Mouse (Mus musculus) macrophage (primary cell): ENCODE results near the gene Tcte1. TPM values are rescaled to one million over a fixed set of nuclear protein-coding genes. Genes with fewer than 3 reads are reported as not detected.
A peak's percentile ranks its signal among the peaks of the same experiment; 100 is the strongest.

Experiments
- H3K27ac ChIP-seq: fragments of 350-480 bp; formaldehyde crosslinking; 2 replicates; pipeline ENCODE4 v1.9.0; 2021
- H3K36me3 ChIP-seq: fragments of 350-480 bp; formaldehyde crosslinking; 2 replicates; pipeline ENCODE4 v1.9.0; 2021; ENCODE audit errors: inconsistent target
- H3K4me3 ChIP-seq: fragments of 350-480 bp; formaldehyde crosslinking; 2 replicates; pipeline ENCODE4 v1.9.0; 2021; ENCODE audit errors: inconsistent target
- H3K79me2 ChIP-seq: fragments of 350-480 bp; formaldehyde crosslinking; 2 replicates; pipeline ENCODE4 v1.9.0; 2021; ENCODE audit errors: inconsistent target
- WGBS: methylation state at CpG from one replicate; pipeline ENCODE4 v1.1.7; 2026; ENCODE audit warnings: inconsistent platforms; ENCODE audit not compliant: missing documents; 5-methylcytosine and 5-hydroxymethylcytosine counted together
- polyA plus RNA-seq: library from polyadenylated mRNA; stranded (reverse); fragments of 250-400 nt; gene quantifications from 3 replicates; pipeline ENCODE4 v1.2.4, GENCODE M21; 2018; ENCODE audit warnings: inconsistent platforms
- total RNA-seq, 78 experiments: library from RNA; depleted of rRNA; stranded (reverse); fragments of 250-400 nt; gene quantifications; 1 replicate in 9 of 78; 2 replicates in 24 of 78; 3 replicates in 43 of 78; 4 replicates in 2 of 78; pipeline ENCODE4 v1.2.4; 2018; ENCODE audit warnings: inconsistent platforms in 56 of 78

The Tcte1 gene
- total RNA-seq (2018; cell fraction: chromatin; rRNA removed), result not detected
- not detected for total RNA-seq (2018; cell fraction: cytosol; rRNA removed)
- not detected for total RNA-seq (2018; cell fraction: nucleus; rRNA removed)
- polyA plus RNA-seq, result not detected in 3 replicates

- Histone ChIP-seq H3K79me2 (no peaks in the 10 kb centered on the region), H3K4me3 (no peak within 1 kb of the TSS), H3K27ac (no peak within 1 kb of the TSS), H3K36me3 (no peaks in the 10 kb centered on the region)
- 10% methylated on average over 21 of the region's 21 CpGs for WGBS
Observed at GRCm38 (mm10) chr17:45523263-45523662, at the start of gene Tcte1. Gene Tcte1, plus strand, starts transcription at chr17:45523434.

GRCm38 (mm10) chr17:45473667-45474066 lies 49.6 kb upstream of the Tcte1 start:
- Histone ChIP-seq H3K4me3 (no peak overlapping the region), H3K36me3 (no peaks in the 10 kb centered on the region), H3K27ac (no peak overlapping the region), H3K79me2 (no peaks in the 10 kb centered on the region)
- WGBS, result 76% methylated on average over 6 of the region's 6 CpGs

GRCm38 (mm10) chr17:45474146-45474545 lies 49.1 kb upstream of the Tcte1 start:
- 79% methylated on average over 7 of the region's 8 CpGs for WGBS
- Histone ChIP-seq H3K4me3 (no peak overlapping the region), H3K79me2 (no peaks in the 10 kb centered on the region)

GRCm38 (mm10) chr17:45474669-45475465 lies 48.4 kb upstream of the Tcte1 start, which contains the start of gene Spats1:
Gene Spats1, minus strand, starts transcription at chr17:45475415.
- Histone ChIP-seq H3K27ac (no peak within 1 kb of the TSS), H3K36me3 (no peaks in the 10 kb centered on the region), H3K79me2 (no peaks in the 10 kb centered on the region), H3K4me3 (peak within 1 kb of the TSS; percentile 13; the same call in 1 of the 2 replicates)
- 9% methylated on average over 30 of the region's 30 CpGs for WGBS

More at GRCm38 (mm10) chr17:45474146-45474545, 49.1 kb upstream of the Tcte1 start:
- Histone ChIP-seq H3K27ac (no peak overlapping the region), H3K36me3 (no peaks in the 10 kb centered on the region)

- Histone ChIP-seq H3K36me3 (no peaks in the 10 kb centered on the region), H3K4me3 (no peak overlapping the region), H3K27ac (no peak overlapping the region), H3K79me2 (no peaks in the 10 kb centered on the region)
- 12% methylated on average over 12 of the region's 12 CpGs for WGBS
Observed at GRCm38 (mm10) chr17:45478234-45478825, 44.9 kb upstream of the Tcte1 start.

- H3K27ac ChIP-seq, result no peak overlapping the region
- no peaks in the 10 kb centered on the region for H3K36me3 ChIP-seq
- H3K4me3 ChIP-seq, result no peak overlapping the region
- 17% methylated on average over 2 of the region's 2 CpGs for WGBS
- no peaks in the 10 kb centered on the region for H3K79me2 ChIP-seq
Observed at GRCm38 (mm10) chr17:45480429-45480828, 42.8 kb upstream of the Tcte1 start.

- no peaks in the 10 kb centered on the region for H3K36me3 ChIP-seq
- 89% methylated on average over 7 of the region's 7 CpGs for WGBS
- H3K79me2 ChIP-seq, result no peaks in the 10 kb centered on the region
- no peak overlapping the region for H3K27ac ChIP-seq
- no peak overlapping the region for H3K4me3 ChIP-seq
Observed at GRCm38 (mm10) chr17:45485581-45485980, 37.7 kb upstream of the Tcte1 start.

- H3K79me2 ChIP-seq, result no peaks in the 10 kb centered on the region
- H3K36me3 ChIP-seq, result no peaks in the 10 kb centered on the region
- no peak overlapping the region for H3K27ac ChIP-seq
- 11% methylated on average over 5 of the region's 5 CpGs for WGBS
- H3K4me3 ChIP-seq, result no peak overlapping the region
Observed at GRCm38 (mm10) chr17:45487216-45487615, 36.0 kb upstream of the Tcte1 start.

- Histone ChIP-seq H3K4me3 (no peak overlapping the region), H3K36me3 (no peaks in the 10 kb centered on the region), H3K79me2 (no peaks in the 10 kb centered on the region), H3K27ac (no peak overlapping the region)
- WGBS, result 76% methylated on average over 21 of the region's 23 CpGs
Observed at GRCm38 (mm10) chr17:45488321-45489254, 34.6 kb upstream of the Tcte1 start.

- WGBS, result 92% methylated on average over 6 of the region's 6 CpGs
- no peak overlapping the region for H3K27ac ChIP-seq
- no peak overlapping the region for H3K4me3 ChIP-seq
Observed at GRCm38 (mm10) chr17:45489736-45490135, 33.5 kb upstream of the Tcte1 start.

GRCm38 (mm10) chr17:45490532-45491154 lies 32.6 kb upstream of the Tcte1 start:
- H3K4me3 ChIP-seq, result no peak overlapping the region

More at GRCm38 (mm10) chr17:45489736-45490135, 33.5 kb upstream of the Tcte1 start:
- H3K36me3 ChIP-seq, result no peaks in the 10 kb centered on the region
- H3K79me2 ChIP-seq, result no peaks in the 10 kb centered on the region

GRCm38 (mm10) chr17:45495398-45495797 lies 27.8 kb upstream of the Tcte1 start:
- WGBS, result 82% methylated on average over 11 of the region's 11 CpGs
- Histone ChIP-seq H3K4me3 (no peak overlapping the region), H3K79me2 (no peaks in the 10 kb centered on the region), H3K36me3 (no peaks in the 10 kb centered on the region), H3K27ac (no peak overlapping the region)

More at GRCm38 (mm10) chr17:45490532-45491154, 32.6 kb upstream of the Tcte1 start:
- Histone ChIP-seq H3K79me2 (no peaks in the 10 kb centered on the region), H3K27ac (no peak overlapping the region), H3K36me3 (no peaks in the 10 kb centered on the region)
- 78% methylated on average over 12 of the region's 13 CpGs for WGBS

GRCm38 (mm10) chr17:45498397-45498796 lies 24.8 kb upstream of the Tcte1 start:
- no peak overlapping the region for H3K27ac ChIP-seq

GRCm38 (mm10) chr17:45499516-45499915 lies 23.7 kb upstream of the Tcte1 start:
- Histone ChIP-seq H3K4me3 (no peak overlapping the region), H3K79me2 (no peaks in the 10 kb centered on the region), H3K36me3 (no peaks in the 10 kb centered on the region), H3K27ac (no peak overlapping the region)
- 70% methylated on average over 2 of the region's 2 CpGs for WGBS

More at GRCm38 (mm10) chr17:45498397-45498796, 24.8 kb upstream of the Tcte1 start:
- WGBS, result 91% methylated on average over 13 of the region's 13 CpGs
- H3K36me3 ChIP-seq, result no peaks in the 10 kb centered on the region
- no peaks in the 10 kb centered on the region for H3K79me2 ChIP-seq
- no peak overlapping the region for H3K4me3 ChIP-seq
